Mouse (Mus musculus): ENCODE results near the gene Mylk. TPM values are rescaled to one million over a fixed set of nuclear protein-coding genes. Genes with fewer than 3 reads are reported as not detected.
"Not testable (repeated sequence)": the region's sequence is repeated elsewhere in the genome, so short reads cannot be mapped to it uniquely, and the experiment has no call there.

Mylk gene
- polyA plus RNA-seq, 1 experiment from 2014 or later = 5.5 TPM

DNA sequence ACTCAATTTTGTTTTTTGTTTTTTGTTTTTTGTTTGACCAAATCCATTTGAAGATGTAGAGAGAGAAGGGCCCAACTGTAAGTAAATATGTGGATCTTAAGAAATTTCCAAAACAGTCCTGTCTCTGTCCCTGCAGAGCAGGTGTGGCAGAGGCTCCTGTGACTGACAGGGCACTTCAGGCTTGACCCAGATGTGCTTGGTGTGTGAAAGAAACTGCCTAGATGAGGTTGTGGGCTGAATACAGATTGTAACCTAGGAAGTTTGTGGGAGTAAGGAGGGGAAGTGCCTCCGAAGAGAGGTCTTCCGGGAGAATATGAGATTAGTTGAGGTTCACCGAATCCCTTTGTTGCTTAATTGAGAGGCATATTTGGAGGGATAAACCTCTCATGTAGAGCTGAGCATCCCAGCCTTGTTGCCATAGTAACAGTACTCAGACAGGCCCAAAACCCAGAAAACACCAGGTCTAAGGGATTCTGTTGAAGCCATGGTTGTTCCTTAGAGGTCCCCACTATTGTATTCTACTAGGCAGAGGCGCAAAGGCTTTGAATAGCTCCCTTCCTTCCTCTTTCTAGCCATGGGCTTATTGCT lies 27.5 kb downstream of the Mylk start:
- Histone ChIP-seq H3K36me3 (no peaks in the 10 kb centered on the region), H3K4me3 (no peak overlapping the region), H3K27ac (no peak overlapping the region), H3K9ac (no peak overlapping the region), H3K27me3 (no peaks in the 10 kb centered on the region), H3K4me1 (peaks cover 8% of the 10 kb centered on the region; the same call in 1 of the 2 replicates), H3K9me3 (replicated peaks) (no peaks in the 10 kb centered on the region; the same call in 1 of the 2 replicates), H3K4me2 (replicated peaks) (no peak overlapping the region)
- ATAC-seq (ENCODE audit: low FRiP score) = no peak
- 28% methylated on average over 4 of the region's 4 CpGs for WGBS

GRCm38 (mm10) chr16:34782442-34782841 lies 37.4 kb downstream of the Mylk start:
- Histone ChIP-seq H3K36me3 (no peaks in the 10 kb centered on the region), H3K4me1 (no peaks in the 10 kb centered on the region), H3K27ac (no peak overlapping the region), H3K9ac (no peak overlapping the region), H3K27me3 (no peaks in the 10 kb centered on the region), H3K4me2 (replicated peaks) (no peak overlapping the region), H3K4me3 (no peak overlapping the region), H3K9me3 (replicated peaks) (no peaks in the 10 kb centered on the region)
- WGBS = 54% methylated on average over 1 of the region's 1 CpGs
- ATAC-seq (ENCODE audit: low FRiP score) = no peak

DNA sequence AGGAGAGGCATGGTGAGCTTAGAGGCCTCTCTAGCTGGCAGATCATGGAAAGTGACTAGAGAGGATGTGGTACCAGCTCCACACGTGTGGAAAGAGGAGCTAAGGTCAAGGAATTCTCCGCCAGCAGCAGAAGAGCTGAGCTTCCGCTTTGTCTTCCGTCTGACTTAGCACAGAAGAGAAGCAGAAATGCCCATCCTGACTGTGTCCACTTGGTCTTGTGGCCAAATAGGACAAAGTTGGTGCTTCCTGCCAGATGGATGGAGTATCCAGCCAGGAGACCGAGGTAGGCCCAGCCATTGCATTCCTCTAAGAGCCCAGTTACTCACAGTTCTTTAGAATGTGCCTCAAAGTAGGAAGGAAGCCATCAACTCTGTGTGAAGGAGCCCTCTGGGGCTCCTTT lies 38.5 kb downstream of the Mylk start:
- Histone ChIP-seq H3K4me3 (no peak overlapping the region), H3K4me1 (no peaks in the 10 kb centered on the region), H3K4me2 (replicated peaks) (no peak overlapping the region), H3K27ac (no peak overlapping the region), H3K27me3 (no peaks in the 10 kb centered on the region), H3K9me3 (replicated peaks) (no peaks in the 10 kb centered on the region), H3K36me3 (no peaks in the 10 kb centered on the region), H3K9ac (no peak overlapping the region)
- 84% methylated on average over 5 of the region's 5 CpGs for WGBS
- ATAC-seq (ENCODE audit: low FRiP score) = no peak

- WGBS = 60% methylated on average over 4 of the region's 4 CpGs
- Histone ChIP-seq H3K4me2 (replicated peaks) (no peak overlapping the region), H3K27ac (no peak overlapping the region), H3K9ac (no peak overlapping the region), H3K4me1 (no peaks in the 10 kb centered on the region), H3K4me3 (no peak overlapping the region), H3K36me3 (no peaks in the 10 kb centered on the region), H3K9me3 (replicated peaks) (no peaks in the 10 kb centered on the region), H3K27me3 (no peaks in the 10 kb centered on the region)
- no peak for ATAC-seq (ENCODE audit: low FRiP score)
Measured at GRCm38 (mm10) chr16:34784675-34785074, 39.7 kb downstream of the Mylk start.

GRCm38 (mm10) chr16:34792555-34792954 lies 47.5 kb downstream of the Mylk start:
- no peak for ATAC-seq (ENCODE audit: low FRiP score)

GRCm38 (mm10) chr16:34793000-34793399 lies 48.0 kb downstream of the Mylk start:
- WGBS = 63% methylated on average over 5 of the region's 5 CpGs

More at GRCm38 (mm10) chr16:34792555-34792954, 47.5 kb downstream of the Mylk start:
- Histone ChIP-seq H3K9me3 (replicated peaks) (no peaks in the 10 kb centered on the region), H3K4me3 (no peak overlapping the region), H3K4me2 (replicated peaks) (no peak overlapping the region), H3K27ac (no peak overlapping the region), H3K4me1 (0 out of 2 replicates have a peak, but pooled peaks cover 3% of the 10 kb centered on the region), H3K9ac (no peak overlapping the region), H3K36me3 (no peaks in the 10 kb centered on the region), H3K27me3 (no peaks in the 10 kb centered on the region)
- WGBS = 59% methylated on average over 1 of the region's 1 CpGs

DNA sequence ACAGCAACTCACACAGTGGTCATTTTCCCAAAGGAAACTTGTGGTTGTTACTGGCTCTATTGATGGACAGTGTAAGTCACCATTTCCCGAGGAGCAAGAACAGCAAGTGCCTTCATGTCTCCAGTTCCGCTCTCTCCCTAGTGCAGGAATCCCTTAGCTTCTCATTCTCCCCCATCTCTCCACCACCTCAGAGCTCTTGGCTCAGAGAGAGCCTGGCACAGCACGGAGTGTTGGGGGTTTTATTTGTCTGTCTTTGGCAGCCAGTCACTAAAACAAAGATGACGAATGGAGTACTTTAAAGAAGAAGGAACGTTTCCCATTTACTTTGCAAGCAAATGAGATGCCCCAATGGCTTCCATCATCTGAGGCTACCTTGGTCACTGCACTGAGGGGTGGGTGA lies 56.2 kb downstream of the Mylk start:
- H3K36me3 ChIP-seq = no peaks in the 10 kb centered on the region
- H3K9ac ChIP-seq = no peak overlapping the region
- no peak overlapping the region for H3K27ac ChIP-seq
- no peak overlapping the region for H3K4me2 ChIP-seq (replicated peaks)
- no peak overlapping the region for H3K4me3 ChIP-seq
- ATAC-seq (ENCODE audit: low FRiP score) = no peak
- H3K4me1 ChIP-seq = 0 out of 2 replicates have a peak, but pooled peaks cover 3% of the 10 kb centered on the region
- H3K9me3 ChIP-seq (replicated peaks) = no peaks in the 10 kb centered on the region
- H3K27me3 ChIP-seq = no peaks in the 10 kb centered on the region
- 86% methylated on average over 5 of the region's 5 CpGs for WGBS

More at GRCm38 (mm10) chr16:34793000-34793399, 48.0 kb downstream of the Mylk start:
- Histone ChIP-seq H3K27me3 (no peaks in the 10 kb centered on the region), H3K27ac (no peak overlapping the region), H3K36me3 (no peaks in the 10 kb centered on the region), H3K4me1 (0 out of 2 replicates have a peak, but pooled peaks cover 3% of the 10 kb centered on the region), H3K9me3 (replicated peaks) (no peaks in the 10 kb centered on the region), H3K9ac (no peak overlapping the region), H3K4me3 (no peak overlapping the region), H3K4me2 (replicated peaks) (no peak overlapping the region)
- no peak for ATAC-seq (ENCODE audit: low FRiP score)

DNA sequence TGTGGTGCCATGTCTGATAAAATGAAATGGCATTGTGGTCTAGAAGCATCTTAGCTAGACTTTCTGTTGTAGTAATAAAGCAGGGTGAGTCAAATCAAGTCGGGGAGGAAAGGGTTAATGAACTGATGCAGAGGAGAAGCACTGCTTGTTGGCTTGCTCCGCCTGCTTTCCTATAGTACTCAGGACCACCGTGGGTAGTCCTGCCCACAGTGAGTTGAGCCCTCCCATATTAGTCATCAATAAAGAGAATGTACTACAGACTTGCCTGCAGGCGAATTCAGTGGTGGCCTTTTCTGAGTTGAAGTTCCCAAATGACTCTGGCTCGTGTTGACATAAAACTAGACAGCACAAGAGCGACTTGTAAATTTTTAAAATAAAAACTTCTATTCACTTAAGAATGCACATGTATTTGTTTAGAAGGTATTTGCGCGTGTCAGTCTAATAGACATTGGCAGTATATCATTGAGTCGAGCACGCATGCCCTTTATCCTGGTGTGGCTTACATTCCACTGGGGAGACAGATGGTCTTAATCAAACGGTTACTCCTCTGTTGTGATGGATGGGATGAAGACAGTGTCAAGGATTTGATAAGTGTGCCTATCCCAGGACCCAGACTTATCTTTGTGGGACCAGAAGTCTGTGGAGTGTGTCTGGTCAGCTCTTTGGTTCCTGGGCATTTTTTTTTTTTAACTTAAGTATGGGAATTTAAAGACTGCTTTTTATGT lies 59.4 kb downstream of the Mylk start:
- Histone ChIP-seq H3K4me1 (peaks cover 20% of the 10 kb centered on the region), H3K9me3 (replicated peaks) (no peaks in the 10 kb centered on the region), H3K4me3 (no peak overlapping the region), H3K9ac (no peak overlapping the region), H3K27ac (no peak overlapping the region), H3K36me3 (no peaks in the 10 kb centered on the region), H3K27me3 (no peaks in the 10 kb centered on the region; the same call in 1 of the 2 replicates), H3K4me2 (replicated peaks) (no peak overlapping the region)
- WGBS = 52% methylated on average over 11 of the region's 11 CpGs
- ATAC-seq (ENCODE audit: low FRiP score) = no peak

- H3K27me3 ChIP-seq = no peaks in the 10 kb centered on the region; the same call in 1 of the 2 replicates
- no peak overlapping the region for H3K27ac ChIP-seq
- H3K9ac ChIP-seq = no peak overlapping the region
- ATAC-seq (ENCODE audit: low FRiP score) = no peak
- H3K9me3 ChIP-seq (replicated peaks) = no peaks in the 10 kb centered on the region
- peak overlapping the region; percentile 4; the same call in 1 of the 2 replicates for H3K4me2 ChIP-seq (replicated peaks)
- 13% methylated on average over 16 of the region's 16 CpGs for WGBS
- H3K4me3 ChIP-seq = no peak overlapping the region
- no peaks in the 10 kb centered on the region for H3K36me3 ChIP-seq
- H3K4me1 ChIP-seq = peaks cover 20% of the 10 kb centered on the region
Measured at GRCm38 (mm10) chr16:34806883-34807767, 62.1 kb downstream of the Mylk start.

DNA sequence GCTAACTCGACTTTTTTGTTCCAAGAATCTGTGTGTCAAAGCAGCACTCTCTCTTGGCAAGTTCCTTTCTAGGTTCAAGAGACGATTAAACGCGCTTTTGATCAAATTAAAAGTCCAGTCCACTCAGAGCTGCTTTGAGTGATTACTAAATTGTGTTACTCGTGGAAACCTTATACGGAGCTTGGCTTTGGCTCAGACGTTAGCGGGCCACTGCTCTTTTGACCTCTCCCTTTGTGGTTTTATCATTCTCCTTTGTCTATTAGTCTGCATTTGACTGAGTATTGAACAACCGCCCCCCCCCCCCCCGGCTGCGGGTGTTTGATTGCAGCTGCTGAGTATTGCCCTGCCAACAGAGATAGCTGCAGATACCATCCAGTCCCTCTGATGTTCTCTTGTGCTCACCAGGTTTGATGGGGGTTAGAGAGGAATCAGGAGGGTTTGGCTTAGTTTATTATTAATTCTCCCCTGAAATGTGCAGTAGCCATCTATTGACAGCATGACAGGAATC lies 62.8 kb downstream of the Mylk start:
- no peak for ATAC-seq (ENCODE audit: low FRiP score)
- Histone ChIP-seq H3K9ac (no peak overlapping the region), H3K27me3 (no peaks in the 10 kb centered on the region; the same call in 1 of the 2 replicates), H3K4me1 (peaks cover 20% of the 10 kb centered on the region), H3K27ac (no peak overlapping the region), H3K4me3 (no peak overlapping the region), H3K4me2 (replicated peaks) (no peak overlapping the region), H3K9me3 (replicated peaks) (no peaks in the 10 kb centered on the region), H3K36me3 (no peaks in the 10 kb centered on the region)
- WGBS = 13% methylated on average over 11 of the region's 11 CpGs

- no peak overlapping the region for H3K4me3 ChIP-seq
- no peak overlapping the region for H3K9ac ChIP-seq
- H3K4me1 ChIP-seq = peaks cover 11% of the 10 kb centered on the region
- ATAC-seq (ENCODE audit: low FRiP score) = no peak
- no peaks in the 10 kb centered on the region for H3K9me3 ChIP-seq (replicated peaks)
- H3K27me3 ChIP-seq = no peaks in the 10 kb centered on the region
- WGBS = 79% methylated on average over 2 of the region's 2 CpGs
- no peaks in the 10 kb centered on the region for H3K36me3 ChIP-seq
- no peak overlapping the region for H3K4me2 ChIP-seq (replicated peaks)
- no peak overlapping the region for H3K27ac ChIP-seq
Measured at GRCm38 (mm10) chr16:34812165-34812564, 67.2 kb downstream of the Mylk start.

DNA sequence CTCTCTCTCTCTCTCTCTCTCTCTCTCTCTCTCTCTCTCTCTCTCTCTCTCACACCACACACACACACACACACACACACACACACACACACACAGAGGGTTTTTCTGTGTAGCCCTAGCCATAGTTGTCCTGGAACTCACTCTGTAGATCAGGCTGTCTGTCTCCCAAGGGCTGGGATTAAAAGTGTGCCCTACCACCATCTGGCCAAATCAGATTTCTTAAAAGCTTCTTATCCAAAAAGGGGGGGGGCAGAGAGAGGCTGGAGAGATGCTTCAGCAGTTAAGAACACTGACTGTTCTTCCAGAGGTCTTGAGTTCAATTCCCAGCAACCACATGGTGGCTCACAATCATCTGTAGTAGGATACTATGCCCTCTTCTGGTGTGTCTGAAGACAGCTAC lies 68.2 kb downstream of the Mylk start:
- not testable (repeated sequence) for ATAC-seq (ENCODE audit: low FRiP score); H3K4me3 ChIP-seq; H3K9ac ChIP-seq; H3K27me3 ChIP-seq; H3K4me1 ChIP-seq; H3K27ac ChIP-seq; H3K9me3 ChIP-seq (replicated peaks); H3K4me2 ChIP-seq (replicated peaks); H3K36me3 ChIP-seq
